Mouse (Mus musculus): ENCODE measurements around the gene Slc39a5.

Slc39a5 gene

DNA sequence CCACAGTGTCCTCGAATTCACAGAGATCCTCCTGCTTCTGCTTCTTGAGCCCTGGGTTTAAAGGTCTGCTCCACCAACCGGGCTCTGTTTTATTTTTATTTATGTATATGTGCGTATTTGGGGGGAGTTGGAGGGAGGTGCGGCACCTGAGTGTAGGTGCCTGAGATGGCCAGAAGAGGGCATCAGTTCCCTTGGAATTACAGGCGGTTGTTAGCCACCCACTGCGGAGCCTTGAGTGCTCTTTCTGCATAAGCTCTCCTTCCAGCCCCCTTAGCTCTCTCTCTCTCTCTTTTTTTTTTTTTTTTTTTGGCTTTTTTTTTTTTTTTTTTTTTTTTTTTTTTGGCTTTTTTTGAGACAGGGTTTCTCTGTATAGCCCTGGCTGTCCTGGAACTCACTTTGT, 26.6 kb downstream of the Slc39a5 start:
- DNase-seq, result no peak

DNA sequence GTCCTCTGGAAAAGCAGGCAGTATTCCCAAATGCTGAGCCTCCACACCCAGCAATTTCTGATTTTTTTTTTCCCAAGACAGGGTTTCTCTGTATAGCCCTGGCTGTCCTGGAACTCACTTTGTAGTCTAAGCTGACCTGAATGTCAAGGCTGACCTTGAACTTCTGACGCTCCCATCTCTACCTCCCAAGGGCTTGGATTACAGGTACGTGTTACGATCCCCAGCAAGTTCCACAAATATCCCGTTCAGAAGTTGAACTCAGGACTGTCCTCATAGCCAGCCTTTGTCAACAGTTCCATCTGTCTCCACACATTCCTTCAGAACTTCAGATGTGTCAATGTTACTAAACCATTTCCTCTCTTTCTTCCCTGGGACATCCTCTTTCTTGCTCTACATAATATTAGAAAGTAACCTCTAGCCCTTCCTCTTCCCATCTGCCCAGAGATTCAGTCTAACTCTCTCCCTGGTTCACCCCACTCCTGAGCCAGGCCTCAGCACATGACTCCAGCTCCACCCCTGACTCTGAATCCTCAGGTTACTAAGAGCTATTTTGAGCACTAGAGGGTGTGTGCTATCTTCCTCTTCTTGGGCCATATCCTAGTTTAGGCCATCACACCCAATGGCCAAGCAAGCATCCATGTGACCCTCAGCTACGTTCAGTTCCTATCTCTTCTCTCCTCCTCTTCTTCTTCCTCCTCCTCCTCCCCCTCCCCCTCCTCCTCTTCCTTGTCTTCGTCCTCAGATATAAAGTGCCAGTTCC, 27.9 kb downstream of the Slc39a5 start:
- no peak for DNase-seq

DNA sequence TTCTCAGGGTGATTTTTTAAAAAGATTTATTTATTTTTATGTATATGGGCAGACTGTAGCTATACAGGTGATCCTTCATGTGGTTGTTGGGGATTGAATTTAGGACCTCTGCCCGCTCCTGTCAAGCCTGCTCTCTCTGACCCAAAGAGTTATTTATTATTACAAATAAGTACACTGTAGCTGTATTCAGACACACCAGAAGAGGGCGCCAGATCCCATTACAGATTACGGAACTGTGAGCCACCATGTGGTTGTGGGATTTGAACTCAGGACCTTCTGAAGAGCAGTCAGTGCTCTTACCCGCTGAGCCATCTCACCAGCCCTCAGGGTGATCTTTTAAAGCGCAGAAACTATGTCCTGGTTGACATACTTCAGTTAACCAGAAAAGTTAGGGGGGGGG, 28.9 kb downstream of the Slc39a5 start:
- no peak for DNase-seq

DNA sequence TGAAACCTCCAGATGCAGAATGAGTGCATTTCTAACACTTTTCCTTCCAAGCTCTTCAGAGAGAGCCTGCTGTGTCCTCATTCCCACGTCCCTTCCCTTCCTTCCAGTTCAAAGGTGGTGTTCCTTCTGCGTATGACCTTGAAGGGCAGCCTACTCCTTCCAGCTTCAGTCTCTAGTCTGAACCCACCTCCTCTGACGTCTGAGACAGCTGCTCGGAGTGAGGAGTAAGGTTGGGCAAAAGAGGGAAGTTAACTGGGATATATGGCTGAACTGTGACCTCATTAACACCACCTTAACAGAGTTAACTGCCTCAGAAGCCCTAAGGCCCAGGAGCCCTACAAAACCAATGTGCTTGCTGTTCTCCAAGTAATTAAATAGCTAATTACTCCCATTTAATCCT, 30.4 kb downstream of the Slc39a5 start:
- no peak for DNase-seq

DNA sequence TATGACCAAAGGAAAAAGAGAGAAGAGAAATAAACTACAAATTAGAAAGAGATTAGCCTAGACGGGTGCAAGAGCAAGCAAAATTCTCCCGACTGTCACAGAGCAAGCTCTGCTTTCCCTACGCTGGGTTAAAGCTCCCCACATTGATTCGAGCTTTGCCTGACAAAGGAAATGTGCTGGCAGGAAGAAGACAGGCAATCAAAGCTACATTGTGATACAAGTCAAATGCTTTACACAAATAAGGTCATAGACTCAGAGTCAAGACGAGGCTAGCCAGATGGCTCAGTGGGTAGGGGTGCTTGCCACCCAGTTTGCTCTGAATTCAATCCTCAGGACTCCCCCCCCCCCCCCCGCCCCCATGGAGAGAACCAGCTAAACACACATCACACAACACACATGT, 31.0 kb downstream of the Slc39a5 start:
- no peak for DNase-seq

DNA sequence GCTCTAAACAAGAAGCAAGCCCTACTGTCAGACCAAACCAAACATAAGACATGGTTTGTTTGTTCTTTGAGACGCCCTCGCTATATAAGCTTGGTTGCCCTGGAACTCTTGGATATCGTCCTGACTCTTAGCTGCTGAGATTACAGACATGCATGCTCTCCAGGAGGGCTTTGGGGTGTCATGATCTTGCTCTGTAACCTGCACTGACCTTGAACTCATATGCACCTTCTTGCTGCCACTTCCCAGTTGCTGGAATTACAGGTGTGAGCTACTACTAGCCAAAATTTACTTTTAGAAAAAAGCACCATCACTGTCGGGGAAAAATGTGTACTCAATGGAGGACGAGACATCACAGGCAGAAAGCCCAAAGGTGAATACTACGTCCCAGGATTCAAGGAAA, 31.4 kb downstream of the Slc39a5 start:
- DNase-seq, result no peak

DNA sequence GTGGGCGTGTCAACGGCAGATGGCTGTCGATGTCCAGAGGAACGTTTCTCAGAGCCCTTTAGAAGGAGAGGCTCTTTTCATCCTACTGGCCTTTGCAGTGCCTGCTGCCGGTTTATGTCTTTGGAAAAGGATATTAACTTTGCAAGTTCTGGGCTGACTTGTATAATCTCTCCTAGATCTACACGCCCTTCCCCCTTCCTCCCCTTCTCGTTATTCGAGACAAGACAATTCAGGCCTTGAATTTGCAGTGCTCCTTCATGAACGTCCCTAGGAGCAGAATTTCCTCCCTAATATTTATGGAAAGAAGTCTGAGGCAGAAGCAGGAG, 31.8 kb downstream of the Slc39a5 start:
- no peak for DNase-seq

DNA sequence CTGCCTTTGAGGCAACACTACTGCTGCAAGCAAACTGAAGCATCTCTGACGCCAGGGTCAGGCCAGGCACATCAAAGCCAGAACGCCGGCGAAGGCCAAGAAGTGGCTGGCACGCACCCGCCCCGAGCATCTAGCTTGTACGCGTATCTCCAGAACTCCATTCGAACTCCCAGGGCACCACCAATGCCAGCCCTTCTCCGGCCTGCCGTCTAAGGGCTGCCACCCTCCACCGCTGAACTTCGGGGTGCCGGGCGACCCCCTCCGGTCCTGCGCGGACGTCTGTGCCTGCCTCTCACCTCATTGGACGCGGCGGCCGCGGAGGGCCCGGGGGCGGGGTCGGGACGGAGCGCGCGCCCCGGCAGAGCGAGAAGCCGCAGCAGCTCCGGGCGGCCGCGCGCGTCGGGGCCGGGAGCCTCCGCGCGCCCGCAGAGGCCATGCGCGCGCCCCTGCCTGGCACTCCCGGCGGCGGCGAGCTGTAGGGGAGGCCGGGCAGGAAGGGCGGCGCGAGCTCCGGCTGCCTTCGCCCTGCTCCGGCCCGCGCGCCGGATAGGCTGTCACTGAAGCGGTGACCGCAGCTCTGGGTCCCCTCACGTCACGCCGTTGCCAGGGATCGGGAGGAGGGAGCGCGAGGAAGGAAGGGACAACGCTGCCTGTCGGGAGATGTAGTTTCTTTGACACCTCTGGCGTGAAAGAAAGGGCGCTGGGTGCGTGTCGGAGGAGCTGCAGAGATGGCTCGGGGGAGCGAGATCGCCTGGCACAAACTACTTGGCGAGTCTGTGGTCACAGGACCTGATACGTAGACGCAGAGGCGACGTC, 32.4 kb downstream of the Slc39a5 start, which contains the start of gene Coq10a:
Gene Coq10a, minus strand, starts transcription at position 596 of the 816 bp plus-strand sequence.
- peak; percentile 92 for DNase-seq

DNA sequence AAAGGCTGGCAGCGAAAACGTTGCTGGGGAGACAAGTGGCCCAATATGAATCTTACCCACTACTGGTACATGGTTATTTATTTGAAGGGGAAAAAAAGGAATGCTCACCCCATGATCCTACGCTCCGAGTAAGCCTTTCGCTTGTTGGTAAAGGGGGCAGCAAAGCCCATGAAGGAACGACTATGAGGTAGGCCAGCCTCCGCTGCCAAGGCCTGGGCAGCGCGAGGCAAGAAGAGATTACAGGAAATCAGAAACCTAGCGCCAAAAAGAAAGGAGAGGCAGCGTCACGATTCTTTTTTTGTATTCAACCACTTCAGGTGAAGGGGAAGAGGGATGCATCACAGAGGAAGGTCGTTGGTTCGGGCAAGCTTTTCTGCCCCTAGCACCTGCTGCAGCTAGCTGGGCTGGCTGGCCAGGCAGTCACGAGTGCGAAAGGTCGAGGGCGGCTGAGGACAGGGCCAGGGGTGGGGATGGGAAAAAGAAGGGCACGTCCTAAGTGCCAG, 33.1 kb downstream of the Slc39a5 start:
- no peak for DNase-seq

DNA sequence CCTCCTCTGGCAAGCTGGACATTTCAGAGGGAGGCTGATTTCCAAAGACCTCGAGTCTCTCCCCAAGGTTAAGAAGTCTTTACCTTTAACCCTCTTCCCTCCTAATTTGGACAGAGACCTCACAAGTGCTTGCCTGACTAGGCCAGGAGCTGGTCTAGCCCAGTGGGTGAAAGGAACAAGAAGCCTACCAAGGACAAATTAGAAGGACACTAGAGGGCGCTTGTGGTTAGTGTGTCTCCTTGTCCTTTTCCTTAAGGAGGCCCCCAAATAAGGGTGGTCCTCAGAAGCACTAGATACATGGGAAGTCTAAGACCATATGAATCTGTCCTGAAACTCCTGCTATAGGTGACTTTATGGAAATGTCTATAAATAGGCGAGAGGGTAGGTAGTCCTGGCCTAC, 38.5 kb downstream of the Slc39a5 start:
- no peak for DNase-seq

DNA sequence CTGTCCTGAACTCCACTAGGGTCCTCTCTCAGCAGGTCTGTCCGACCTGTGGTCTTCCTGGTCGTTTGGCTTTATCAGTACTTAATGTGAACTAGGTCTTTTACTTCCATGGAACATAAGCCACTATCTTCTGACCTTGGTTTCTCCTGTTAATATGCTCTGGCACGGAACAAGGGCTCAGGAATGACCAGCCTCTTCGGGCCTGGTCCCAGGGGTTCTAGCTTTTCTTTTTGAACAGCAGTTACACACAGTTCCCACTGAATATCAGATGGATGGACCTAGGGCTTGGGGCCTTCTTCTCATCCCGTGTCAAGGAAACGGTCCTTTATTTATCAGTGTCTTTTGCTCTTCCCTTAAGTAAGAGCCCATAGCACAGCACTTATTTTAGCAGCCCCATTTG, 39.2 kb downstream of the Slc39a5 start:
- DNase-seq, result no peak

DNA sequence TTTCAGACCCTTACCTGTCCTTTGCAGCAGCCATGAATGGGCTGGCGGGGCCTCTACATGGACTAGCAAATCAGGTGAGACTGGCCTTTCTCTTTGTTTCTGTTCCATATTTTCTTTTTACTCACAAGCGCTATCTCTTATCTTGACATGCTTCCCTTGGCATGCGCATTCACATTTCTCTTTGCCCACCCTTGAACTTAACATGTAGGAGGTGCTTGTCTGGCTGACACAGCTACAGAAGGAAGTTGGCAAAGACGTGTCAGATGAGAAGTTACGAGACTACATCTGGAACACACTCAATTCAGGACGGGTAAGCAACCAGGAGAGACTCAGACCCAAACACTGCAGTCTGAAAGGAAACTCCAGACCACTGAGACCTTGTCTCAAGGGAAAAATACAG, 41.8 kb downstream of the Slc39a5 start:
- DNase-seq, result no peak

DNA sequence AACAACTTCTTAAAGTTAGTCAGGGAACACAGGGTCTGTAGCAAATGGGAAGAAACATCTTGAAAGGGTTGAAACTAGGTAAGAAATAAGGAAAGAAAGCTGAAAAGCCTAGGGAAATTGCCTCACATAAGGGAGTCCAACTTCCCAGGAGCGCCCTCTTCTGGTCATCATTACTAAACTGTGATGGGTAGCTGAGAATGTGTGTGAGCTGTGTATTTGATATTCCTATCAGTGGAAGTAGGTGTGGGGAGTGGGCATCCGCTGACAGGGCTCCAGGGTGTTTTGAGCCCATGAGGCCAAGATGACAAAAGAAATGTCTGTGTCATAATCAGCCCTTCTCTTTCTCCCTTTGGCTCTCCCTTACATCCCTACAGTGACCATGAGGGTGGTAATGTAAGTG, 42.2 kb downstream of the Slc39a5 start:
- no peak for DNase-seq

DNA sequence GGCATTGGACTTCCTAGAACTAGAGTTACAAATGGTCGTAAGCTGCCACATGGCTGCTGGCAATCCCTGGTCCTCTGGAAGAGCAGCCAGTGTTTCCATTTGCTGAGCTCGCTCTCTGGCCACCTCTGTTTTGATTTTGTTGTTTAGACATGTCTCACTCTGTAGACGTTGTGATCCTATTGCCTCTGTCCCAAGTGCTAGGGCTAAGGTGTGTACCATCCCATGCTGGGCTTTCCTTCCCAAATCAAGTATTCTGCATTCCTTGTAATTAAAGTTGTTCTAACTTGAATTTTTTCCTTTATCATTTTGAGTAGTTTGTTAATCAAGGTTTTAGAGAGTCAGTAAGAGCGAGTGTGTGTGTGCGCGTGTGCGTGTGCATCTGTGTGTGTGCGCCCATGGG, 53.5 kb downstream of the Slc39a5 start:
- DNase-seq, result no peak
